Mouse (Mus musculus): ENCODE measurements around the gene Dlg4. TPM values are rescaled to one million over a fixed set of nuclear protein-coding genes. Genes with fewer than 3 reads are reported as not detected.

The Dlg4 gene
- polyA plus RNA-seq, 1 experiment from 2014 or later: 48.1 TPM

DNA sequence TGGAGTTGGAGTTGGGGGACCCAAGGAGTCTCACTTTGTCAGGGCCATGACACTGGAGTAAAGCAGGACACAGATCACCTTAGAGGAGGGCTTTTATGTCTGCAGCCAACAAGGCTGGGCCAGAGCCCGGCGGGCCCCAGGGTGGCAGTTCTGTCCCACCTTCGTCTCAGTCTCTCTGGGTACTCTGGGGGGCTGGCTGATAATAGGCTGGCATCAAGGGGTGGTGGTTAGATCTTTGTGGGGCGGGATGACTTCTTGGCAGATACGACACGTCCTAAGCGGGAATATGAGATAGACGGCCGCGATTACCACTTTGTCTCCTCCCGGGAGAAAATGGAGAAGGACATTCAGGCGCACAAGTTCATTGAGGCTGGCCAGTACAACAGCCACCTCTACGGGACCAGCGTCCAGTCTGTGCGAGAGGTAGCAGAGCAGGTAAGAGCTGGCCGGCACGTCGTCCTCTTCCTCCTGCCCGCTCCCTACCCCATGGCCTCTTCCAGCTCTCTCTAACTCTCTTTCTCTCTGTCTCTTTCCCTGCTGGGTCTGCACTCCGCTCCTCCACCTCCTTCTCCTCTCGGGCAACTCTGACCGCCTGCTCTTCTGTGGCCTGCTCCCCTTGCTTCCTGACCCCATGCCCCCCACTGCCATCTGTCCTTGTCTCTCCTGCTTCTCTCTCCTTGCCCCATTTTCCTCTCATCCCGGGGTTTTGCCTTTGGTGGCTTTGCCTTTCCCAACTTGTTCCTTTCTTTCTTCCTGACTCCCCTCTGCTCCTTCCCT is 25.8 kb downstream of the Dlg4 start:
- ChIA-PET POLR2A (interaction anchor here (0.6 kb wide), 1 partner anchor 311 kb away, joined by 3 read pairs; no protein-coding TSS in a partner anchor), CTCF (no interaction called here)
- DNase-seq (ENCODE audit: low read depth, low spot score): no peak
- in situ Hi-C loops (cut with MboI; ENCODE audit: low pct_unique_long_range_greater_than_20kb): no loop called here
- no peak for ATAC-seq
- H3K27me3 ChIP-seq: no peaks in the 10 kb centered on the region
- no peak for TF ChIP-seq CTCF (IDR thresholded peaks at IDR 0.05)

DNA sequence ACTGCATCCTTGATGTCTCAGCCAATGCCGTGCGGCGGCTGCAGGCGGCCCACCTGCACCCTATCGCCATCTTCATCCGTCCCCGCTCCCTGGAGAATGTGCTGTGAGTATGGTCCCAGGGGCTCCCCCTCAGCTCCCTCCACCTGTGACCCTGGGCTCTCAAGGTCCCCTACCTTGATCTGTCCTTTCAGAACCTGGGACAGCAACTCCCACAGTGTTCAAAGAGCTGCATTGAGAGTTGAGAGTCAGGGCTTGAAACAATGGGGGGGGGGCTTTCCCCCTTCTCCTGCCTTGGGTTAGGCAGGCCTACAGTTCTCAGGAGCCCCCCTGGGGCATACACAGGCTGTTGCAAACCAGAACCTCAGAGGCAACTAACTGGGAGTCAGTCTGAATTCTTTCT is 26.9 kb downstream of the Dlg4 start:
- DNase-seq (ENCODE audit: low read depth, low spot score): no peak
- ATAC-seq: no peak
- in situ Hi-C loops (cut with MboI; ENCODE audit: low pct_unique_long_range_greater_than_20kb): no loop called here
- H3K27me3 ChIP-seq: no peaks in the 10 kb centered on the region
- POLR2A ChIA-PET: no interaction called here
- TF ChIP-seq CTCF (IDR thresholded peaks at IDR 0.05): no peak
- CTCF ChIA-PET: interaction anchor here (0.6 to 1.2 kb wide), 2 partner anchors 9 to 12 kb away, joined by 3 read pairs; no protein-coding TSS in a partner anchor

DNA sequence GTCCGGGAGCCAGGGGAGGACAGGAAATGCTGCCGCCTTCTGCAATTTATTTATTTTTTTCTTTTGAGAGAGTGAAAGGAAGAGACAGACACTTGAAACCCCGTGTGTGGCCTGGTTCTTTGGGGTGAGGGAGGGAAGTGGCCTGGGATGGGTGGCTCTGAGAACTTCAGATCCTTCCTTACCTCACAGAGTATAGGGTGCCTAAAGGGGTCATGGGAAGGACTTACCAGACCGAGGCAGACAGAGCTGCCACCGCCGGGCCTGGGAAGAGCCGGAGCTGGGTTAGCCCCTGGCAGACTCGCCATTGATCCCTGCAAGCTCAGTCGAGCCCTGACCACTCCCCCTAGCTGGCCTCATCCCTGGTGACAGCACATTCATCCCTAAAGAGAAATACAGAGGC is 28.7 kb downstream of the Dlg4 start:
- H3K27me3 ChIP-seq: no peaks in the 10 kb centered on the region
- DNase-seq (ENCODE audit: low read depth, low spot score): no peak
- ChIA-PET CTCF (no interaction called here), POLR2A (no interaction called here)
- no peak for ATAC-seq
- TF ChIP-seq CTCF (IDR thresholded peaks at IDR 0.05): no peak
- in situ Hi-C loops (cut with MboI; ENCODE audit: low pct_unique_long_range_greater_than_20kb): no loop called here

DNA sequence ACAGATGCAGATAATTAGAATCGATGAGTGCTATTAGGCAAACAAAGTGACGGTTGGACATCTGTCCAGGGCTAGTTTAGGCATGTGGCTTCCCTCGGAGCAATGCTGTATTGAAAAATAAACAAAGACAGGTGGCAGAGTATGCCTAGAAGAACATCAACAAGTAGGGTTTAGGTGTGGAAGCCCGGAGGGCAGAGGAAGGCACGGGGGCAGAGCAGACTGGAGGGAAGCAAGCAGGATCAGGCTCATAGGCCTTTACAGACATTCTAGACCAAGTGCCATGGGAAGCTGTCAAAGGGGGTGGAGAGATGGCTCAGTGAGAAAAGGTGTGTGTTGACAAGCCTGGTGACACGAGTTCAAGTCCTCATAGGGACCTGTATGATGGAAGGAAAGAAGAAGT is 32.6 kb downstream of the Dlg4 start:
- DNase-seq (ENCODE audit: low read depth, low spot score) (no peak), ATAC-seq (no peak)
- H3K27me3 ChIP-seq: peaks cover 4% of the 10 kb centered on the region
- in situ Hi-C loops (cut with MboI; ENCODE audit: low pct_unique_long_range_greater_than_20kb): no loop called here
- POLR2A ChIA-PET: no interaction called here
- CTCF ChIA-PET: no interaction called here
- no peak for TF ChIP-seq CTCF (IDR thresholded peaks at IDR 0.05)

DNA sequence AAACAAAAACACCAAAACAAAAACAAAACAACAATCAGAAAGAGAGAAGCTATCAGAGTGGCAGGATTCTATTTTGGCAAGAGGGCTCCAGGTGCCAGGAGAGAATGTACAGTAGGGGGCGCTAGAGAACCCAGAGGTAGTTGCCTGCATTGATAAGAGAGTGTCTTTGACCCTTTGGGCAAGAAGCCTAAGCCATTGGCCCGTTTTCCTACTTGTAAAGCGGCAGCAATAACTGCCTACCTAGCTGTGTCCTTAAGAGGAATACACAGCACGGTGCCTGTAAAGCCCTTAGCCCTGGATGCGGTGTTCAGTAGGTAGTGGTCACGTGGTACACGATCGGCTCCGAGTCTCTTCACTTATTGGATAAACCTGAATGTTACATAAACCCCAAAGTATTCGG is 33.1 kb downstream of the Dlg4 start:
- ATAC-seq: no peak
- CTCF ChIA-PET: no interaction called here

DNA sequence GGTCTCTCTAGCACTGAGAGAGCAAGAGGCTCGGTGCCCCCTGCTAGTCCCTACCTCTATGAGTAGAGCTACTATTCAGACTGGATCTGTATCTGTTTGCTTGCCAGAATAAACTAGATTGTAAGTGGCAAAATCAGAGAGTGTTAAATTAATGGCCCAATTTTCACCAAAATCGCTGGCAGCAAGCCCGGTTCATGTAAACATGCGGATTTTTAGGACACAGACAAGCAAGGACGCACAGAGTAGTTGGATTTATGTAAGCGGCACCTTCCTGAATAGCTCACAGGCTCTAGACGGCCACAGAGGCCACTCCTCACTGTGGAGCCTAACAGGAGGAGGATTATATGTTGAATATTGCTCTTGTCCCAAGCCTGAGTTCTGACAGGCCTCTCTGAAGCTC is 36.4 kb downstream of the Dlg4 start:
- DNase-seq (ENCODE audit: low read depth, low spot score): no peak
- in situ Hi-C loops (cut with MboI; ENCODE audit: low pct_unique_long_range_greater_than_20kb): no loop called here

More for the DNA sequence above, 33.1 kb downstream of the Dlg4 start:
- POLR2A ChIA-PET: no interaction called here
- no peak for TF ChIP-seq CTCF (IDR thresholded peaks at IDR 0.05)
- H3K27me3 ChIP-seq: peaks cover 4% of the 10 kb centered on the region
- in situ Hi-C loops (cut with MboI; ENCODE audit: low pct_unique_long_range_greater_than_20kb): no loop called here
- DNase-seq (ENCODE audit: low read depth, low spot score): no peak

DNA sequence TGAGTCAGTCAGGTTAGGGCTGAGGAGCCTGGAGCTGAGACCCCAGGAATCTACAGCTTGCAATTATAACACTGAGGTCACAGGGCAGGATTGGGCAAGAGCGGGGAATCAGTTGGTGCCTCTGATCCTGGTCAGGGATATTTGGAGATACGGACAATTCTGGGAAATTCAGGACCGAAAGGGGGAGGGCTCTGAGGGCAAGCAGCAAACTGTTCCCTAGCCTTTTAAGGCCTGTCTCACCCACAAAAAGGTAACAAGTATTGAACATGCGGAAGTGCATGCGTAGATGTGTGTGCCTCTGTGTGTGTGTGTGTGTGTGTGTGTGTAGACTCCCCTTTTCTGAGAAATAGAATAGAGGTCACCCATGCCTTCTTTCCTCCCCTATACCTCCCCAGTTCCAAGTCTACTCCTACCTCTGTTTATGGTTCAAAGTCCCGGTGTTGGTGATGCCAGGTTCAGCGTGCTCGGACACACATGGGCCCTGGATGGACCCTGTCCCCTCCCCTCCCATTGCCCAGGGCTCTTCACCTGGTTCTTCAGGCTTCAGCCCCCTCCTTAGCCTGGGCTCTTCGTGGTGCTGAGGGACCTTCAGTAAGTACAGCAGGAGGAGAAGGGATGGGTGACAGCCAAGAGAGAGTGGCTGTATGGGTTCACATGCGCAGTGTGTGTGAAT is 37.3 kb downstream of the Dlg4 start, which contains the start of gene Asgr1:
Gene Asgr1, plus strand, starts transcription at position 188 of the 673 bp plus-strand sequence.
- ChIA-PET POLR2A (no interaction called here), CTCF (interaction anchor here (1.3 kb wide), 1 partner anchor 17 kb away, joined by 4 read pairs; no protein-coding TSS in a partner anchor)
- DNase-seq (ENCODE audit: low read depth, low spot score): no peak
- no peak for ATAC-seq
- H3K27me3 ChIP-seq: peaks cover 4% of the 10 kb centered on the region
- TF ChIP-seq CTCF (IDR thresholded peaks at IDR 0.05): no peak
- in situ Hi-C loops (cut with MboI; ENCODE audit: low pct_unique_long_range_greater_than_20kb): no loop called here

More for the DNA sequence above, 36.4 kb downstream of the Dlg4 start:
- TF ChIP-seq CTCF (IDR thresholded peaks at IDR 0.05): no peak
- ChIA-PET POLR2A (no interaction called here), CTCF (no interaction called here)
- ATAC-seq: no peak
- H3K27me3 ChIP-seq: peaks cover 4% of the 10 kb centered on the region

DNA sequence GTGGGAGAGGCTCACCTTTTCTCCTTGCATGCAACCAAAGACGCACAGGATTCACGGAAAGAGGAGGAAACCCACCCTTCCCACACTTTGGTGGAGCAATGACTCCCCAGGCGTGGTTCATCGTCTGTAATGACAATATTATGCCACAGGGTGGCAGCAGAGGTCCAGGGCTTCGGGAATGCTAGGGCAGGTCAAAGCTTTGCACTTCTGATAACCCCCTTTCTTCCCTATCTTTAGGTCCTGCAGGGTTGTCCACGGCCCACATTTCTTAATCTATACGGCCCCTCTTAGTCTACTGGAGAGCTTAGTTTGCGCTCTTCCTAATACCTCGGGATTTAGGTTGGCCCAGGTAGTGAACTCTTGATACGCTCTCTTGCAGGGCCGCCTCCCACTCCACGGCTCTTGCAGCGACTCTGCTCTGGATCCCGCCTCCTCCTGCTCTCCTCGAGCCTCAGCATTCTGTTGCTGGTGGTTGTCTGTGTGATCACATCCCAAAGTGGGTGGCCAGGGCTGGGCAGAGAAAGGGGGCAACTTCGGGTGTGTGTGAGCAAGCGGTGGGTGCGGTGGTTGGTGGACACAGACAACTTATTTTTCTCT is 39.0 kb downstream of the Dlg4 start:
- in situ Hi-C loops (cut with MboI; ENCODE audit: low pct_unique_long_range_greater_than_20kb): loop anchor here (5.0 kb wide), 1 partner anchor 147 kb away; no protein-coding TSS in a partner anchor
- ATAC-seq: no peak
- DNase-seq (ENCODE audit: low read depth, low spot score): no peak
- CTCF ChIA-PET: interaction anchor here (1.1 to 1.3 kb wide), 7 partner anchors 12 to 143 kb away, joined by 3 to 6 read pairs (median 3); no protein-coding TSS in a partner anchor
- peak; percentile 90 for TF ChIP-seq CTCF (IDR thresholded peaks at IDR 0.05)
- peaks cover 4% of the 10 kb centered on the region for H3K27me3 ChIP-seq
- POLR2A ChIA-PET: no interaction called here

DNA sequence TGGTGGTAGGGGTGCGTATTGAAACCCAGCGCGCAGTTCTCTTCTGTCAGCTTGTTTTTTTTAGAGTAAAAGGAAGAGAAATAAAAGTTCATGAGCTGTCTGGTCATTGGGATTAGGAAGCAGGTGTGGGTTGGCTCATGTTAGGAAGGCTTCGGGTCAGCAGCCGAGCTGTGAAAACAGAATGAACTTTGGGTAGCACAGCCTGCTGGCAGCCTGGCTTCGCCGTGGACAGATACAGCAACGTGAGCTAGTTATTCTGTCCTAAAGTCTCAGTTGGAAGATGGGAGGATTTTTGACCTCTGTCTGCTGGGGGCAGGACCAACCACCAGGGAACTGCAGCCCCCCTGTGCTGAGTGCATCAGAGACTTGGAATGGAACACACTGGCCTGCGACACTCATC is 41.1 kb downstream of the Dlg4 start:
- no peak for TF ChIP-seq CTCF (IDR thresholded peaks at IDR 0.05)
- no peak for ATAC-seq
- CTCF ChIA-PET: no interaction called here

DNA sequence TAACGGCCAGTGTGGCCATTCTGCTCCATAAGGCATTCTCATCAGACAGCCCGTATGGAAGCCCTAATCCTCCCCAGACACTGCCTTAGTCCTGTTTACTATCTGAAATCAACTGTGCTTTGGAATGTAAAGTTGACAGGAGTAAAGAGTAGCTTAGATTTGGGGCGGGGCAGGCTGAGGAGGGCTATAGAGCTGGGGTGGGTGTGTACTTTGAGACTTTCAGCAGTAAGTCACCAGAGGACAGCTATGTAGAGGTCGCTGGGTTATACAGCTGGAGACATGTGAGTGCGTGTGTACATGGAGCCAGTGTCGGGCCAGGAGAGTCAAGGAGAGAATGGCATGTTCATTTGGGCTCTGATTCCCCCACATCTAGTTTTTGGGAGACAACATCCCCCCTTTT is 43.2 kb downstream of the Dlg4 start:
- no peak for DNase-seq (ENCODE audit: low read depth, low spot score)
- H3K27me3 ChIP-seq: peaks cover 4% of the 10 kb centered on the region
- ChIA-PET POLR2A (interaction anchor here (0.9 kb wide), 1 partner anchor 10 kb away, joined by 3 read pairs; no protein-coding TSS in a partner anchor), CTCF (no interaction called here)
- TF ChIP-seq CTCF (IDR thresholded peaks at IDR 0.05): no peak
- in situ Hi-C loops (cut with MboI; ENCODE audit: low pct_unique_long_range_greater_than_20kb): loop anchor here (5.0 kb wide), 2 partner anchors 42 to 142 kb away; no protein-coding TSS in a partner anchor
- ATAC-seq: no peak

More for the DNA sequence above, 41.1 kb downstream of the Dlg4 start:
- peaks cover 4% of the 10 kb centered on the region for H3K27me3 ChIP-seq
- POLR2A ChIA-PET: interaction anchor here (1.1 kb wide), 1 partner anchor 151 kb away, joined by 6 read pairs; no protein-coding TSS in a partner anchor
- DNase-seq (ENCODE audit: low read depth, low spot score): no peak
- in situ Hi-C loops (cut with MboI; ENCODE audit: low pct_unique_long_range_greater_than_20kb): loop anchor here (5.0 kb wide), 1 partner anchor 144 kb away; no protein-coding TSS in a partner anchor
